In genomic region chr10:3839748-3840432, GRCm38 (mm10) we compare ENCODE assay signal across 17 mouse cellular contexts.
A peak's percentile ranks its signal among the peaks of the same experiment; 100 is the strongest.
DNase-seq lines count a peak whose midpoint lies in the region; ATAC-seq and TF ChIP-seq lines count a peak whose summit lies in the region.
"Had no signal": no experiment of that assay in that cellular context is flagged by ENCODE, and none has a peak within 500 bp of the region (broad histone marks: within the 10 kb centered on the region; RNA-seq: fewer than 3 reads in every experiment).

No protein-coding gene starts in this region.

- ATAC-seq in neural tube, embryonic 14.5 days (ENCODE audit: low read depth) = peak; percentile 17; the same call in 1 of the 2 replicates
- peak; percentile 65 for ATAC-seq in intestine, embryonic 15.5 days
- ATAC-seq in hindbrain, embryonic 12.5 days (ENCODE audit: low FRiP score) = no peak

- H3K27ac ChIP-seq in kidney, adult 2 months (ENCODE audit: insufficient read depth, low read depth, low read length) = 0 out of 2 replicates have a peak overlapping the region, but pooled peaks have one; percentile 35
- H3K27ac ChIP-seq in neural tube, embryonic 14.5 days (ENCODE audit: low read depth, low read length) = no peak overlapping the region
- H3K27ac ChIP-seq in intestine, embryonic 15.5 days = peak overlapping the region; percentile 29; the same call in 1 of the 2 replicates
- H3K27ac ChIP-seq in hindbrain, embryonic 12.5 days = no peak overlapping the region
- H3K27ac ChIP-seq: hindbrain, embryonic 15.5 days had no signal

- TF ChIP-seq POLR2A in kidney, adult 2 months (IDR thresholded peaks at IDR 0.05; ENCODE audit: low read depth, low read length) = no peak

- 58% methylated on average over 6 of the region's 6 CpGs for WGBS in kidney, adult 2 months
- WGBS in neural tube, embryonic 14.5 days = 27% methylated on average over 6 of the region's 6 CpGs
- WGBS in intestine, embryonic 15.5 days = 33% methylated on average over 6 of the region's 6 CpGs
- WGBS in hindbrain, embryonic 12.5 days = 80% methylated on average over 6 of the region's 6 CpGs

- no peak overlapping the region for H3K4me2 ChIP-seq in neural tube, embryonic 14.5 days (ENCODE audit: low read depth, low read length)
- no peak overlapping the region for H3K4me2 ChIP-seq in intestine, embryonic 15.5 days (replicated peaks)
- H3K4me2 ChIP-seq in hindbrain, embryonic 12.5 days (replicated peaks) = no peak overlapping the region
- H3K4me2 ChIP-seq: hindbrain, embryonic 15.5 days had no signal

- no peaks in the 10 kb centered on the region for H3K36me3 ChIP-seq in kidney, adult 2 months (ENCODE audit: control insufficient read depth, insufficient read depth, low read length)
- no peaks in the 10 kb centered on the region for H3K36me3 ChIP-seq in neural tube, embryonic 14.5 days (ENCODE audit: control insufficient read depth, insufficient read depth, low read length)
- no peaks in the 10 kb centered on the region for H3K36me3 ChIP-seq in intestine, embryonic 15.5 days
- H3K36me3 ChIP-seq in hindbrain, embryonic 12.5 days = no peaks in the 10 kb centered on the region
- H3K36me3 ChIP-seq: G1E; hindbrain, embryonic 15.5 days had no signal

- no peaks in the 10 kb centered on the region for H3K9me3 ChIP-seq in neural tube, embryonic 14.5 days (ENCODE audit: control insufficient read depth, low read length)
- no peaks in the 10 kb centered on the region for H3K9me3 ChIP-seq in intestine, embryonic 15.5 days
- H3K9me3 ChIP-seq in hindbrain, embryonic 12.5 days (replicated peaks) = no peaks in the 10 kb centered on the region
- H3K9me3 ChIP-seq: G1E; hindbrain, embryonic 15.5 days had no signal

- H3K4me3 ChIP-seq in kidney, adult 2 months (ENCODE audit: insufficient read depth, low read depth, low read length) = no peak overlapping the region
- H3K4me3 ChIP-seq in neural tube, embryonic 14.5 days (ENCODE audit: low read depth, low read length) = no peak overlapping the region
- H3K4me3 ChIP-seq in intestine, embryonic 15.5 days (replicated peaks) = no peak overlapping the region
- H3K4me3 ChIP-seq in hindbrain, embryonic 12.5 days = no peak overlapping the region
- H3K4me3 ChIP-seq: erythroblast, embryonic 14.5 days; hindbrain, embryonic 15.5 days; megakaryocyte, embryonic 14.5 days; myocyte had no signal

- H3K4me1 ChIP-seq in kidney, adult 2 months (ENCODE audit: control insufficient read depth, insufficient read depth, low read length) = no peaks in the 10 kb centered on the region
- peaks cover 4% of the 10 kb centered on the region; the same call in 1 of the 2 replicates for H3K4me1 ChIP-seq in neural tube, embryonic 14.5 days (ENCODE audit: control insufficient read depth, insufficient read depth, low read length)
- H3K4me1 ChIP-seq in intestine, embryonic 15.5 days (replicated peaks) = peaks cover 3% of the 10 kb centered on the region; the same call in 1 of the 2 replicates
- no peaks in the 10 kb centered on the region for H3K4me1 ChIP-seq in hindbrain, embryonic 12.5 days
- H3K4me1 ChIP-seq: hindbrain, embryonic 15.5 days; megakaryocyte, embryonic 14.5 days had no signal

- no peaks in the 10 kb centered on the region for H3K27me3 ChIP-seq in kidney, adult 2 months (replicated peaks; ENCODE audit: control insufficient read depth, insufficient read depth, low read length)
- H3K27me3 ChIP-seq in neural tube, embryonic 14.5 days (ENCODE audit: control insufficient read depth, insufficient read depth, low read length) = no peaks in the 10 kb centered on the region
- no peaks in the 10 kb centered on the region for H3K27me3 ChIP-seq in intestine, embryonic 15.5 days (replicated peaks)
- no peaks in the 10 kb centered on the region for H3K27me3 ChIP-seq in hindbrain, embryonic 12.5 days
- H3K27me3 ChIP-seq: hindbrain, embryonic 15.5 days; megakaryocyte, embryonic 14.5 days had no signal

- no peak overlapping the region for H3K9ac ChIP-seq in neural tube, embryonic 14.5 days (replicated peaks; ENCODE audit: low read depth, low read length)
- no peak overlapping the region for H3K9ac ChIP-seq in intestine, embryonic 15.5 days
- H3K9ac ChIP-seq in hindbrain, embryonic 12.5 days = no peak overlapping the region
- H3K9ac ChIP-seq: hindbrain, embryonic 15.5 days had no signal

- DNase-seq in kidney, adult 2 months = peak; percentile 43
- DNase-seq in kidney, postnatal 36 days = no peak
- DNase-seq in neural tube, embryonic 10.5 days (ENCODE audit: extremely low spot score, low spot score) = no peak
- no peak for DNase-seq in urinary bladder, postnatal 25 days (ENCODE audit: low spot score)
- no peak for DNase-seq in adrenal gland, postnatal 14 days
- DNase-seq: adrenal gland, adult 2 months; cerebellum, adult 8-10 months; lung, adult 2 months; right cerebral cortex, postnatal 14 days had no signal

- TF ChIP-seq CTCF in kidney, adult 2 months (conservative IDR thresholded peaks at IDR 0.05; ENCODE audit: insufficient read depth, insufficient read length, low read depth, low read length) = no peak

Comparison
In these comparisons a context has a peak if more than half of its experiments do, and no peak if none do; other contexts are left out.
1. H3K27ac ChIP-seq: peak in kidney, adult 2 months (single experiment) and intestine, embryonic 15.5 days (single experiment); none in neural tube, embryonic 14.5 days (single experiment) and hindbrain, embryonic 12.5 days (single experiment).